Mouse (Mus musculus) right cerebral cortex, postnatal 25 days (tissue): ENCODE measurements around the gene Neurl1a.
A peak's percentile ranks its signal among the peaks of the same experiment; 100 is the strongest.

Experiments used
- DNase-seq: peaks from one replicate; pipeline ENCODE4 v3.0.0; 2022

Gene Neurl1a

DNA sequence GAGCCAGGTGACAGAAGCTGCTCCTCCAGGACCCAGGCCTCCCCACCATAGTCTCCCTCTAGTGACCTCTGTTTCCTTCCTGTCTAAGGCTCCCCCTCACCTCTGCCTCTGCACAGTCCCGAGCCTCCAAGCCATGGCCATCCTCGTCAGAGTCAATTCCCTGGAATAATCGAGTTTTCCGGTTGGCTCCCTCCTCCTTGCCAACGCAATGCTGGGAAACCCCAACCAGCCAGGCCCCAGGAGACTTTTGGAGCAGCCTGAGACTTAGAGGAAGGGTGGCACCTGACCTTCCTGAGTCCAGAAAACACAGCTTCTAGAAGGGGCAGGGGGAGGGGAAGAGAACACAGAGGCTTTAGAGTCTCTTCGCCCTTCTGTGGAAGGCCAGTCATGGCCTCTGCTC lies 72.3 kb downstream of the Neurl1a start:
- no peak for DNase-seq

DNA sequence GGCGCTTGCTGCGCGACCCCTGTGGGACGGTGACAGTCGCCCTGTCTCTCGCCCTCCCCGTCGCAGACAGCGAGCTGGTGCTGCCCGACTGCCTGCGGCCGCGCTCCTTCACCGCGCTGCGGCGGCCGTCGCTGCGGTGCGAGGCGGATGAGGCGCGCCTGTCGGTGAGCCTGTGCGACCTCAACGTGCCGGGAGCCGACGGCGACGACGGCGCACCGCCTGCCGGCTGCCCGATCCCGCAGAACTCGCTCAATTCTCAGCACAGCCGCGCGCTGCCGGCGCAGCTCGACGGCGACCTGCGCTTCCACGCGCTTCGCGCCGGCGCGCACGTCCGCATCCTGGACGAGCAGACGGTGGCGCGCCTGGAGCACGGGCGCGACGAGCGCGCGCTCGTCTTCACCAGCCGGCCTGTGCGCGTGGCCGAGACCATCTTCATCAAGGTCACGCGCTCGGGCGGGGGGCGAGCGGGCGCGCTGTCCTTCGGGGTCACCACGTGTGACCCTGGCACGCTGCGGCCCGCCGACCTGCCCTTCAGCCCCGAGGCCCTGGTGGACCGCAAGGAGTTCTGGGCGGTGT lies 74.5 kb downstream of the Neurl1a start:
- DNase-seq, result no peak

GRCm38 (mm10) chr19:47255036-47255435 lies 76.4 kb downstream of the Neurl1a start:
- no peak for DNase-seq

DNA sequence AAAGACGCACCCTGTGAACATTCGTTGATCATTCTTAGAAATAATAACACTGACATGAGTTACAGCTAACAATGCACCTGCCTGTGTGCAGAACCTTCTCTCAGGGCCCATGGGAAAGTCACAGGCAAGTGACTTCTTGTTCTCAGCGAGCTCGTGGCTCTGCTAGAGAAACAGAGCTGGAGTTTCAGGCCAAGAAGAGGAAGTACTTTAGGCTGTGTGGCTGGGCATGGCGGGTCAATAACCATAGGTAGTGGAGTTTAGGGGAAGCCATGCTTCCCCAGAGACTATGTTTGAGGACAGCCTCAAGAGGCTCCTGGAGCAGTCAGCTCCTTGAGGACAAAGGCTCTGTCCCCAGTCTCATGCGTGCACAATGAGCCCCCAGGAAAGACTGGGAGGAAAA lies 77.3 kb downstream of the Neurl1a start:
- no peak for DNase-seq

DNA sequence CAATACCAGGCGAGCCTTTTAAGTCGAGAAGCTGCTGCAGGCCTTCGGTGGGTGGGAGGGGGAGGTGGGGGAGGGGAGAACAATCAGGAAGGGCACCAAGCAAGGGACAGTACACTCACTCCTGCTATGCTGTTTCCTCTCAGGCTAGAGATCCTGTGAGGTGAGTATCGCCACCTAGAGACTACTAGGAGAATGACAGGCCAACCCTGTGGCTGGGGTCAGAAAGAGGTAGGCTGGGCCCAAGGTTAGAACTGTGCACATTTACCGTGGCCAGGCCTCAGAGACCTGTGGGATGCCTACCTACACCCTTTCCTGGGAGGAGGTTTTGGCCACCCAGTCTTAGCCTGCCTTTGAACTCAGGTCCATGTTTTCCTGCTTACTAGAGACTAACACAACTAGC lies 81.0 kb downstream of the Neurl1a start:
- DNase-seq, result no peak

GRCm38 (mm10) chr19:47261196-47261595 lies 82.6 kb downstream of the Neurl1a start:
- DNase-seq, result peak; percentile 62

DNA sequence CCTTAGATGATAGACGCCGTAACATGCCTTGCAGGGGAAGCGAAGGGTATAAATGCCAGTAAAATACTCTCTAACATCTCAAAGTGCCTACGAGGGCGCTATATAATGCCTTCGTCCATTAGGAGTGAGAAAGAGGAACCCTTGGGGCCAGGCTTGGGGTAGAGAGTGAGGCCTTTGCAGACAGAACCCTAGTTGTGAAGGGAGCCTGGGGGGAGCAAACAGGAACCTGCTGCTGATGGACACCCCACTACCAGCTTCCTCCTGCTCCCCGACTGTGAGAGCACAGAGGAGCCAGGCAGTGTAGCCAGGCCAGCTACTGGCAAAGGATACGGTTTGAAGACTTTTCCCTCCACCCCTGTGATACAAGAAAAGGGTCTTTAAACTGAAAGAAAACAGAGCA lies 85.0 kb downstream of the Neurl1a start:
- no peak for DNase-seq

GRCm38 (mm10) chr19:47264322-47265092 lies 85.9 kb downstream of the Neurl1a start:
- DNase-seq, result peak; percentile 61

DNA sequence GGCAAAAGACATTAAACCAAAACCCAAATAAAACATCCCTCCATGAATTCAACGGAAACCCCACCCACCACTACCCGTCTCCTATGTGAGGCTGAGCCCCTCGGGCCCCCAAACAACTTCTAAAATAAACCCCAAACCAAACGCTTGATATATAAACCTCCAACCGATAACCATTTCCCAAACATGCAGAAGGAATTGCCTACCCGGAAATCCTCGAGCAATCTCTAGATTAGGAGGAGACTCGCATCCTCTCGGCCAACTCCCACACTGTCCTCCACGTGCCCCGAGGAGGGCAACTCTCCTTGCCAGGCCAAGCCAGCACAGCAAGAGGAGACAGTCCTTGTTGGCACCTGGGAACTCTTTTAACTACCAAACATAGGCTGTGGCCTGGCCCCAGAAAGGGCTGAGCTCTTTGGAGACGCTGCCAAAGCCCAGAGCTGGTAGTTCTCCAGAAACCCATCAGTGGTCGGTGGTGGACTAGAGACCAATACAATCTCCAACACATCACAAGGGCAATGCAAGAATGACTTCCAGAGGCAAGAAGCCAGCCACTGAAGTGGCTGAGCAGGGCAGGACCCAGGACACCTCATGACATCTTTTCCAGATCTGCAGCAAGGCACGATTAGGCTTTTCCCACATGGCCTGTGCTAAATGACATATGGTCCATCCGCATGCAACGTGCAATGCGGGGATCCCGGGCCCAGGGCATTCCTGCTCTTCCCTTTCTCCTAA lies 87.6 kb downstream of the Neurl1a start:
- DNase-seq, result no peak

GRCm38 (mm10) chr19:47267066-47267465 lies 88.4 kb downstream of the Neurl1a start:
- no peak for DNase-seq

GRCm38 (mm10) chr19:47269729-47270128 lies 91.1 kb downstream of the Neurl1a start:
- no peak for DNase-seq

DNA sequence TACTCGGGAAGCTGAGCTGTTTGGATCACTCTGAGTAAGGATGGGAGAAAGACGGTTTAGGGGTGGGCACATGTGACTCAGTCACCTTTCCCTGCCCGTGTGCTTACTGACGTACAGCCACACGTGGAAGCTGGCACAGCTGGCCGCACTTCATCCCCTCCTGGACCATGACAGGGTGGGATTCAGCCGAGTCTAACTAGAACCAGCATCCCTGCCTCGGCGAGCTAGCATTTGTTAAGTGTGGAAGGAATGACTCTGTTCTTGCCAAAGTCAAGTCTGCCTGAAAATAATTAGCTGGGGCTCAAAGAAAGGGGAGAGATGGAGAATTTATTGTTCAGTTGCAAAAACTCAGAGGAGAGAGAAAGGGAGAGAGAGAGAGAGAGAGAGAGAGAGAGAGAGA lies 91.9 kb downstream of the Neurl1a start:
- DNase-seq, result no peak

GRCm38 (mm10) chr19:47276730-47277129 lies 98.1 kb downstream of the Neurl1a start:
- peak; percentile 67 for DNase-seq

- no peak for DNase-seq
Measured at GRCm38 (mm10) chr19:47279372-47279771, 100.8 kb downstream of the Neurl1a start.

- peak; percentile 82 for DNase-seq
Measured at GRCm38 (mm10) chr19:47279788-47280532, 101.3 kb downstream of the Neurl1a start.

DNA sequence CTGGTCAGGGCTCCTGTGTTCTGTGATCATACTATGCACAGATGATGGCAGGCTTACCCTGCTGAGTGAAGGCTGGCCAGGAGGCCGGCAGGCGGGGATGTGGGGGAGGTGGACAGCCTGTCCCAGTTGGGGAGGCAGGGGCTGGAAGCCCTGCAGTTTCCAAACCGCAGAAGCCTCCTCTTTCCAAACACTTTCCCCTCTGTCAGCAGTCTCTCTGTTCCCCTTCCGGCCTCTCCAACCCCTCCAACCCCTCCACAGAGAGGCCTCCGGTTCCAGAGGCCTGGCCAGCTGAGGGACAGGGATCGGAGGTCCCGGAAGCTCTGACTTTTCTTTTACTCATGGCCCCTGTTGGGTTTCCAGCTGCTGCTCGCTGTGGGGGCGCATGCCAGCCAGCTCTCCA lies 102.3 kb downstream of the Neurl1a start:
- DNase-seq, result no peak

- DNase-seq, result no peak
Measured at GRCm38 (mm10) chr19:47282050-47282454, 103.4 kb downstream of the Neurl1a start.

DNA sequence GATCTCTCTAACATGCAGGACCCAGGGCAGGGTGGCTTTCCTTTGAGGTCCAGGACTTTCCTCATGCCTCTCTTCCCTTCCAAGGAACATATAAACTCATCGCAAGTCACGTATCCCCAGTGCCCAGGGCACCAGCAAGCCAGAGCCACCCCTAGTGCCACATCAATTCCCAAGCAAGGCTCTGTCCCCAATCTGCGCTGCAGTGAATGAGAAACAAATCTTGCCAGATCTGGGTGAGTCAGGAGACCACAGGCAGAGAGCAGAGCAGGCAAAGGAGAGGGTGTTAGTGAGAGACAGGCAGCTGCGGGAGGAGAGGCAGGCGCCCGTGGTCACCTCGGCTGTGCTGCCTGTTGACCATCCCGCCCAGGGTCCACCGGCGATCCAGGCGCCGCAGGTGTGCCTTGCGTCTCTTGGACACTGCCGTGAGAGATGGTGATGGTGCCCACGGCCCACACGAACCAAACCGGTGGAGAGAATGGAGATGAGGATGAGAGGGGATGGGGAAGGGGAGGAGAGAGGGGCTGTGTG lies 104.1 kb downstream of the Neurl1a start:
- DNase-seq, result no peak

GRCm38 (mm10) chr19:47285581-47285980 lies 107.0 kb downstream of the Neurl1a start:
- no peak for DNase-seq

GRCm38 (mm10) chr19:47286886-47287450 lies 108.3 kb downstream of the Neurl1a start:
- DNase-seq, result no peak

DNA sequence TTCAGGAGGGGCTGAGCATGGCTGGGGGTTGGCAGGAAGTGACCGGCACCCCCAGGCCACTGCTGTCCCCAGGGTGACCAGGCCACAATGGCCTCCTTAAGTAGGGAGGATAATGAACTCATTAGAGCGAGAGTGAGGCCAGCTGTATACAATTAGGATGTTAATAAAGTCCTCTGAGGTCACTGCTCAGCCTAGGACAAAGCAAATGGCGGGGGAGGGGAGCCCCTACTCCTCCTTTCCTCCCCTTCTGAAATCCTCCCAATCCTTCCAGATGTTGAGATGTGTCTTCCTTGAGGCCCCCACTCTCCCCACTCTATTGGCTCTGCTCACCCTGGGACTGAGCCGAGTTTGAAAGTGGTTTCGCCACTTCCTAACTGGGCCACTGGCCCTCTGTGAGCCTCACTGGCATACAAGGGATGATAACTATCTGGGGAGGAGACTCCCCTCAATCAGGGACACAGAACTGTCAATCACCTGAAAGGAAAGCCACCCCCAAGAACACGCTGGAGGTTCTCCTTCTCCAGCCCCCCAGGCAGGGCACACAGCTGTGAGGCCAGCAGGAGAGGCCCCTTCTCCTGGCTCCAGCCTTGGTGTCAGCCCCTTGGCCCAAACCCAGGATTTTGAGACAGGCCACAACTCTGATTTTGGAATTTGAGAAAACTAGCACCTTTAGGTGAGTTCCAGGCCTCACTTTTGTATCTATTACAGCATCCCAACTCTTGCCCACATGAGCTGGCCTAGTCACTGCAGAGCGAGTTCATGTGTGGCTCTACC lies 112.9 kb downstream of the Neurl1a start:
- DNase-seq, result no peak

DNA sequence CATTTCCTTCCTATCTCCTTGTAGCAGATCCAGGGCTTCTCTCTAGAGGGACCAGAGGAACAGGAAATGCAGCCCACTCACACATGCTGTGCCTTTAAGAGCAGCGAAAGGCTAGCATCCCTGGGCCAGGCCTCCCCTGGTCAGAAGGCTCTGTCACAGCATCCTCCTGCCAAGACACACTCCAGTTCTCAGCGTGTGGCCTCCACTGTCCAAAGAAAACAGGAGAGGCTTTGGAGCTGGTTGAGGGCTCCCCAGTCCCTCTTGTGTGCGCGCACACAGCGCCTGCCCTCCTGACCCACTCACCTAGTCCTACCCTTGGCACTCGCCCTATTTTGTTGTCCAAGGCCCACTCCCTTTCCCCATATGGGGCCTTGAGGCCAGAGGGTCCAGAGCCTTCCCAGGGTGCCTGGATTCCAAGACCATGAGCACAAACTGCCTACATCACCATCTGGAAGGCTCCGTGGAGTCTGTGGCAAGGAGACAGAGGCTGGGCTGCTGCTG lies 113.9 kb downstream of the Neurl1a start:
- DNase-seq, result no peak
